Mouse (Mus musculus) E14TG2a.4 (cell line): Measurements from ENCODE around the gene Tedc1.

Experiments
- CTCF ChIP-seq: conservative IDR thresholded peaks from 2 replicates; pipeline ENCODE4 v1.5.1; 2014; ENCODE audit warnings: low read length
- NANOG ChIP-seq: IDR thresholded peaks from 2 replicates; pipeline ENCODE4 v1.6.1; 2014; ENCODE audit warnings: borderline replicate concordance, low read length, mixed read lengths
- POU5F1 ChIP-seq: IDR thresholded peaks from 2 replicates; pipeline ENCODE4 v1.6.1; 2014; ENCODE audit warnings: low read length, borderline replicate concordance

DNA sequence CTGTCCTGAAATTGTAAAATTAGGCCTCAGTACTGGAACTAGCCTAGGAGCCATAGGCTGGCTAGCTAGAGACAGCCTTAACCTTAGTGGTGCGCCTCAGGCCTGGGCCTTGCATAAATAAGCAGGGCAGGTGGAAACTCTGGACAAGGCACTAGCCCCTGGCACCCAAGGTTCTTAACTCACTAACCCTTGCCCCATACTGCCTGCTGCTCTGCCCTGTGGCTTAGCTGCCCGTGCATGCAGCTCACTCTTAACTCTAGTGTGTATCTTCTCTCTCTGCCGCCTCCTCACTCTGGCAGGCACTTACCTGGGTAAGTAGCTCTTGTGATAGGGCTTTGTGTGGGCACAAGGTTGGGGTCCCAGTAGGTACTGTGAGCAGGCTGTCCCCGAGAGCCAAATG is 21.7 kb upstream of the Tedc1 start:
- TF ChIP-seq CTCF (no peak), POU5F1 (no peak), NANOG (no peak)
